Mouse (Mus musculus) CH12F3 (cell line): Measurements from ENCODE around the gene Tmtc4.

Experiments used
- in situ Hi-C: fragments of 300-500 bp; cut with MboI; formaldehyde crosslinking; loops from 2 replicates; pipeline ENCODE4 v1.14.3; 2020; ENCODE audit warnings: low sequenced_read_pairs

The Tmtc4 gene

GRCm38 (mm10) chr14:122983226-122984215 lies at the start of gene Tmtc4:
Gene Tmtc4 (minus strand): TSS chr14:122984035.
- in situ Hi-C loops = no loop called here

- in situ Hi-C loops = no loop called here
Observed at GRCm38 (mm10) chr14:123032435-123032834, 48.6 kb upstream of the Tmtc4 start.

GRCm38 (mm10) chr14:123027876-123028275 lies 44.0 kb upstream of the Tmtc4 start:
- in situ Hi-C loops = no loop called here

DNA sequence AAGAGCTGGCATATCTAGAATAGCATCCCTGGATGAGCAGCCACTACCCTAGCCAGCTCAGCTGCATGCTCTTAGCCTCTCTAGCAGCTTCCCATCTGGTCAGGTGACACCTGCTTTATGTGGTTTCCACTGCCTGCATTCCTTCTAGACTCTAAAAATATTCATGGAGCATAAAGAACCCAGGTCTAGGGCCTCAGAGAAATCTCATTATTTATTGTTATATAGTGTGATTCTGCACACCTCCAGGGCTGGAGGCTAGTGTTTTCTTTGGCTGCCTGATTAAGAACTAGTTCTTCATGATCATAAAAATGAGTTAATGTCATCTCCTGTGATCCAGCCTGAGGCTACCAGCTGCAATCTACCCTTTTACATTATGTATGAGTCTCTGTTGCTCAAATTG lies 39.1 kb upstream of the Tmtc4 start:
- in situ Hi-C loops = no loop called here

DNA sequence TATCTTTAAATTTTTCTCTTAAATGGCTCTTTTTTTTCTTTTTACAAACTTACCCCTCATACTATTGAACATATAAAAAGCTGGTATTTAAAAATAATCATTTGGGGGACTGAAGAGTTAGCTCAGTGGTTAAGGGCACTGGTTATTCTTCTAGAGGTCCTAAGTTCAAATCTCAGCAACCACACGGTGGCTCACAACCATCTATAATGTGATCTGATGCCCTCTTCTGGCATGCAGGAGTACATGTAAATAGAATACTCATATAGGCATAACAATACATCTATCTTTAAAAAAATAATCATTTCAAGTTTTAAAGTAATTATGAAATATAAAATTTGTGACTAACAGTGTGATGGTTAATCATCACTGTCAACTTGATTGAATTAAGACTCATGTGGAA lies 32.5 kb upstream of the Tmtc4 start:
- in situ Hi-C loops = no loop called here

- in situ Hi-C loops = no loop called here
Observed at GRCm38 (mm10) chr14:123015687-123016086, 31.9 kb upstream of the Tmtc4 start.

DNA sequence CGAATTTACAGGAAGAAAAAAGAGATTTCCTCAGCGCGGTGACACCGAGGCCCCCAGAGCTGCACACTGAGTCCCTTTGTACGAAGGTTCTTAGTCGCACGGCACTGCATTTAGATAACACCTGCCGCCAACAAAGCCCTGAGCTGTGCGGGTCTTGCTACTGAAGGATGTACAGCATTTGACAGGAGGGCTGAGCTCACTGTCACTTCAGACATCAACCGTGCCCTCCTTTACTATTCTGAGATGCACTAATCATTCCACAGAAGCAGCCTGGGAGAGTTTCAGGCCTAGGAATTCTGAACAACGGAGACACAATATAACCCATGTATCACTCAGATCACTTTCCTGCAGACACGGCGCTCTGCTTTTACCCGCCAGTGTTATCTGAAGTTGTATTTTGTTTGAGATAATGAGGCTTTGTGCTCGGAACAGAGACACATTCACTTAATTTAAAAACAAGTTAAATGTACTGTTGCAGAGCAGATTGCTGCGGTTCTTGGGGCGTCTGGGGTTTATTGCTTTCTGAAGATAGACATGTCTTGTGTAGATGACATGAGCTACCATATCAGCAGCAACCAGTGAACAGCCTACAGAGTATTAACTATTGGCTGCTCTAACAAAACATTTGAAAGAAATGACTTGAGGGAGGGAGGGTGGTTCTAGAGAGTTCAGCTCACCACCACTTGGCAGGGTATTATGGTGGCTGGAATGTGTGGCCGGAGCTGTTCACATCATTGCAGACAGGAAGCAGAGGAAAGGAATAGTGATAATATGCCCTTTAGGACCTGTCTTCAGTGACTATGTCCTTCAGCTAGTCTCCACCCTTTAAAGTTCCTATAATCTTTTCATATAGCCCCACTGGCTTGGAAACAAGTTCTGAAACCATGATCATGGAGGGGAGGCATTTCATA lies 25.5 kb upstream of the Tmtc4 start:
- in situ Hi-C loops = no loop called here

GRCm38 (mm10) chr14:123008672-123009071 lies 24.8 kb upstream of the Tmtc4 start:
- in situ Hi-C loops = no loop called here

GRCm38 (mm10) chr14:123003715-123004114 lies 19.9 kb upstream of the Tmtc4 start:
- in situ Hi-C loops = no loop called here

GRCm38 (mm10) chr14:123001391-123001790 lies 17.6 kb upstream of the Tmtc4 start:
- in situ Hi-C loops = no loop called here

DNA sequence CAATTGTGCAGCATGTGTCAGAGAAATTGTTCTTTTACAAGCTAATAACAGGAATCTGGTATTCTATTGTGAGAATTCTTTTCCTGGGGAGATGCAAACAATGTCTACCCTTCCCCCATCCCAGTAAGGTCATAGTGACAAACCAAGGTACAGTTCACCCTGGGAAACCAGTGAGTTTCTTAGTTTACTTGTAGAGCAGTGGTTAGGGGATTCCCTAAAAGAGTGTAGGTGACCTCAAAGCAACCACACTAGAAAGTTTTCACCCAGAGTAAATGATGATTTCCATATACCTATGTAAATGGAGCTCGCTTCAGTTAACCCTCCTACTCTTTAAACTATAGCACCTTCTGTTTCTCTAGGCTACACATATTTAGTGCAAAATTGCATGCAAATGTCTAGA lies 13.6 kb upstream of the Tmtc4 start:
- in situ Hi-C loops = no loop called here

DNA sequence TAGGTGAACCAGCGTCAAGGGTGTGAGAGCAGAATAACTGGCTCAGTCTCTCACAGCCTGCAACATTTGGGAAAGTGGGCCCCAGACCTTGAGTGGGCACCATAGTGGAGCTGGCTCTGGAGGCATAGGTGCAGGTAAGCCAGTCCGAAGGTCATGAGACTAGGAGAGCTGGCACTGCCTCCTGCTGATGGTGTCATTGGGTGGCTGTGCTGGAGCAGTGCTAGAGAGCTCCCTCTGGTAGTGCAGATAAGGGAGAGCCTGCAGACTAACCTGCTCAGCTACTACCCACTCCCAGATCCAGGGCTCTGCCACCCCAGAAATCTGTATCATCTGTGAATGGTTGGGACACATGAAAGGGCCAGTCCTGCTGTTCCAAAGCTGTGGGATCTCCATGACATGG lies 10.1 kb upstream of the Tmtc4 start:
- in situ Hi-C loops = no loop called here

DNA sequence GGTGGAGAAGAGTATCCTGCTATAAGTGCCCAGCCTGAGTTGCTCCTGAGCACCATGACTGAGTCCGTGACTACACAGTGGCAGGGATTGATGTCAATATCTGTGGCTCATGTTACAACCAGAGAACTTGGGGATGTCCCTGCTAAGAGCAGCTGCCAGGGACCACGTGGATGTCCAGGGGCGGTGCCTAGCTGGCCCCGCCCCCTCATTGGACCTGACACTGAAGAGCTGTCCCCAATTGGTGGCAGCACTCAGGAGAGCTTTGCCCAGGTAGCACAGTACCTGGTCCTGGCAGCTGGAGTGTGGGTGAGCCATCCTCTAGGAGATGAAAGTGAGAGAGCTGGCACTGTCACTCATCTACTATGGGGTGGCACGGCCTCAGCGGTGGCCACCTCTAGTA lies 9.1 kb upstream of the Tmtc4 start:
- in situ Hi-C loops = no loop called here

- in situ Hi-C loops = no loop called here
Observed at GRCm38 (mm10) chr14:122990521-122991052, 6.8 kb upstream of the Tmtc4 start.

DNA sequence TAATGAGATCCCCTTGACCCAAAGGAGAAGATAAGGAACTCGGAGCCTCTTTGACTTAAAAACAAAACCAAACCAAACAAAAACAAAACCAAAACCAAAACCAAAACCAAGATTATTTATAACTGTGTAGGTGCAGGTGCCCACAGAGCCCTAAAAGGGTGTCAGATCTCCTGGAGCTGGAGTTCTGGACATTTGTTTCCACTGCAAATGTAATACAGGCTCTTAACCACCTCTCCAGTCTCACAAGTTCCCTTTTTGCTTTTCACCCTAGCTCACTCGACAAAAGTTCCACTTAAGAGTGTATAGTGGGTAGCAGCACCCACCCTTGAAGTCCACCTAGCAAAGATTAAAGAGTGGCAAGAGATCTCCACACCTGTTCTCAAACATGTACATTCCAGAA lies 2.6 kb upstream of the Tmtc4 start:
- in situ Hi-C loops = no loop called here

- in situ Hi-C loops = no loop called here
Observed at GRCm38 (mm10) chr14:122982571-122983225, 1.1 kb downstream of the Tmtc4 start.

DNA sequence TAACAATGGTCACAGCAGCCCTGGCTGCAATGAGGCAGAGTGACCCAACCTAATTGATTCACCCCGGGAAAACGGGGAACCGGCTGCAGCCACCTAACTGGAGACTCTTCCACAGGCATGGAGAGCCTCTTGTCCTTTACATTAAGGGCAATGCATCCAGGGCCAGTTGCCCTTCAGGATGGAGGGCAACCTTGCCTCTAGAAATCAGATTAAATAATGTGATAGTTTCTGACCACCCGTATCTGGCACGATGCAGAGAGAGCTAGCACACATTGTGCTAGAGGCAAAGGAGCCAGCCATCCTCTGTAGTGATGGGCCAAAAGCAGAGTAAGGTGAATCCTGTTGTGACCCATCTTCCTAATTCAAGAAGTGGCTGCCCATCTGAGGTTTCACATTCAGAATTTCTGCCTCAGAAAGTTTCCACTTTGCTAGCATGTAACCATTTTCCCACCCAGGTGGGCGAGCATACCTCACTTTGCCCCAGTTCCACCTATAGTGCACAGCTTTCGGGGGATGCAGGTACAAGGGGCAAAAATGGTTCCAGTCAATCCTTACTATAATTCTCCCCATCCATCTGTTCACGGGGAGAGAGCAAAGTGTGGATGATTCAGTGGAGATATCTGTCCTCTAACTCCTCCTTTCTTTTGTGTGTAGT lies 1.9 kb downstream of the Tmtc4 start:
- in situ Hi-C loops = no loop called here

- in situ Hi-C loops = no loop called here
Observed at GRCm38 (mm10) chr14:122978871-122979270, 5.0 kb downstream of the Tmtc4 start.

GRCm38 (mm10) chr14:122977797-122978140 lies 6.1 kb downstream of the Tmtc4 start:
- in situ Hi-C loops = no loop called here

GRCm38 (mm10) chr14:122977056-122977796 lies 6.6 kb downstream of the Tmtc4 start:
- in situ Hi-C loops = no loop called here
